Mouse (Mus musculus) G1E (cell line): ENCODE measurements at regions not wholly inside any gene's neighbourhood (a gene's known extent, or its start where the extent isn't known, plus 50 kb on each side); places are given as distances from the start of the nearest gene placed in this dataset.

Source experiments
- CTCF ChIP-seq: IDR thresholded peaks from 2 replicates; pipeline ENCODE4 v1.5.1; 2012; ENCODE audit warnings: low read depth, low read length, inconsistent platforms, mixed read lengths
- GATA1 ChIP-seq: IDR thresholded peaks from 2 replicates; pipeline ENCODE4 v1.6.1; 2012; ENCODE audit warnings: borderline replicate concordance, low read length, inconsistent platforms, mixed read lengths
- GATA2 ChIP-seq: IDR thresholded peaks from 2 replicates; pipeline ENCODE4 v1.6.1; 2012; ENCODE audit warnings: low read depth, low read length, inconsistent platforms, borderline replicate concordance
- TAL1 ChIP-seq: conservative IDR thresholded peaks from 2 replicates; pipeline ENCODE4 v1.6.1; 2012; ENCODE audit warnings: low read depth, low read length, inconsistent platforms, mixed read lengths

DNA sequence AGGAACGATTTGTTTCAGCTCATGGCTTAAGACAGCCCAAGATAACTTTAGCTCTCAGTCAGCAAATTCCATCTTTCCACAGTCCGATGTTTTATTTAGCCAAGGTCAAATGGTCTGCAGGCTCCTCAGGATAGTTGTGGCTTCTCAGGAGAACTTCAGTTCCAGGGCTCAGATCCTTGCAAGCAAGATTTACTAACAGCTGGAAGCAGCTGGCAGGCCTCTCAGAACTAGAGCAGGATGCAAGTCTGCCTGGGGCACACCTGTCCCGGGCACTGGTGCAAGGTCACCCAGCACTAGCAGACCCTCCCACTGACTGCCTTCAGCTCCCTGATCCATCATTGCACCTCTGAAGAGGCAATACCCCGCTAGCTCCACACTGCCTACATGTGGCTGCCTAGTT is 227.8 kb downstream of the Prex1 start:
- no peak for TF ChIP-seq CTCF
- no peak for TF ChIP-seq GATA1
- TF ChIP-seq TAL1 = no peak
- TF ChIP-seq GATA2 = no peak
